Mouse (Mus musculus): ENCODE results near the gene Mettl15. TPM values are rescaled to one million over a fixed set of nuclear protein-coding genes. Genes with fewer than 3 reads are reported as not detected.

The Mettl15 gene
- polyA plus RNA-seq, 1 experiment from 2014 or later = 11.7 TPM

GRCm38 (mm10) chr2:109144410-109144809 is 136.1 kb downstream of the Mettl15 start:
- WGBS = 97% methylated on average over 2 of the region's 2 CpGs
- no peak overlapping the region for H3K27ac ChIP-seq (ENCODE audit: low read depth, low read length)
- no peak overlapping the region for H3K4me2 ChIP-seq (ENCODE audit: low read depth, low read length)

GRCm38 (mm10) chr2:109140330-109140729 is 140.2 kb downstream of the Mettl15 start:
- Histone ChIP-seq H3K36me3 (ENCODE audit: control insufficient read depth, insufficient read depth, low read length) (no peaks in the 10 kb centered on the region), H3K27ac (ENCODE audit: low read depth, low read length) (no peak overlapping the region), H3K4me2 (ENCODE audit: low read depth, low read length) (no peak overlapping the region), H3K4me1 (ENCODE audit: control insufficient read depth, insufficient read depth, low read length) (no peaks in the 10 kb centered on the region), H3K27me3 (ENCODE audit: control insufficient read depth, insufficient read depth, low read length) (no peaks in the 10 kb centered on the region), H3K4me3 (ENCODE audit: low read depth, low read length) (no peak overlapping the region), H3K9me3 (ENCODE audit: control insufficient read depth, low read length) (no peaks in the 10 kb centered on the region), H3K9ac (replicated peaks; ENCODE audit: low read depth, low read length) (no peak overlapping the region)
- 79% methylated on average over 1 of the region's 1 CpGs for WGBS
- ATAC-seq (ENCODE audit: low read depth) = no peak

More at GRCm38 (mm10) chr2:109144410-109144809, 136.1 kb downstream of the Mettl15 start:
- Histone ChIP-seq H3K9ac (replicated peaks; ENCODE audit: low read depth, low read length) (no peak overlapping the region), H3K4me1 (ENCODE audit: control insufficient read depth, insufficient read depth, low read length) (no peaks in the 10 kb centered on the region), H3K9me3 (ENCODE audit: control insufficient read depth, low read length) (no peaks in the 10 kb centered on the region), H3K4me3 (ENCODE audit: low read depth, low read length) (no peak overlapping the region), H3K36me3 (ENCODE audit: control insufficient read depth, insufficient read depth, low read length) (no peaks in the 10 kb centered on the region), H3K27me3 (ENCODE audit: control insufficient read depth, insufficient read depth, low read length) (no peaks in the 10 kb centered on the region)
- no peak for ATAC-seq (ENCODE audit: low read depth)

- Histone ChIP-seq H3K4me3 (ENCODE audit: low read depth, low read length) (no peak overlapping the region), H3K4me2 (ENCODE audit: low read depth, low read length) (no peak overlapping the region), H3K27ac (ENCODE audit: low read depth, low read length) (no peak overlapping the region), H3K27me3 (ENCODE audit: control insufficient read depth, insufficient read depth, low read length) (no peaks in the 10 kb centered on the region), H3K9ac (replicated peaks; ENCODE audit: low read depth, low read length) (no peak overlapping the region), H3K36me3 (ENCODE audit: control insufficient read depth, insufficient read depth, low read length) (no peaks in the 10 kb centered on the region), H3K4me1 (ENCODE audit: control insufficient read depth, insufficient read depth, low read length) (no peaks in the 10 kb centered on the region), H3K9me3 (ENCODE audit: control insufficient read depth, low read length) (no peaks in the 10 kb centered on the region)
- WGBS = 89% methylated on average over 6 of the region's 6 CpGs
- ATAC-seq (ENCODE audit: low read depth) = no peak
Observed at GRCm38 (mm10) chr2:109137276-109137675, 143.3 kb downstream of the Mettl15 start.

- Histone ChIP-seq H3K36me3 (ENCODE audit: control insufficient read depth, insufficient read depth, low read length) (no peaks in the 10 kb centered on the region), H3K9me3 (ENCODE audit: control insufficient read depth, low read length) (no peaks in the 10 kb centered on the region), H3K4me1 (ENCODE audit: control insufficient read depth, insufficient read depth, low read length) (no peaks in the 10 kb centered on the region), H3K27me3 (ENCODE audit: control insufficient read depth, insufficient read depth, low read length) (no peaks in the 10 kb centered on the region), H3K4me3 (ENCODE audit: low read depth, low read length) (no peak overlapping the region), H3K9ac (replicated peaks; ENCODE audit: low read depth, low read length) (no peak overlapping the region), H3K27ac (ENCODE audit: low read depth, low read length) (no peak overlapping the region), H3K4me2 (ENCODE audit: low read depth, low read length) (no peak overlapping the region)
- WGBS = 84% methylated on average over 3 of the region's 3 CpGs
- no peak for ATAC-seq (ENCODE audit: low read depth)
Observed at GRCm38 (mm10) chr2:109130718-109131117, 149.8 kb downstream of the Mettl15 start.

- Histone ChIP-seq H3K4me1 (ENCODE audit: control insufficient read depth, insufficient read depth, low read length) (no peaks in the 10 kb centered on the region), H3K4me3 (ENCODE audit: low read depth, low read length) (no peak overlapping the region), H3K9me3 (ENCODE audit: control insufficient read depth, low read length) (no peaks in the 10 kb centered on the region), H3K27ac (ENCODE audit: low read depth, low read length) (no peak overlapping the region), H3K27me3 (ENCODE audit: control insufficient read depth, insufficient read depth, low read length) (no peaks in the 10 kb centered on the region), H3K4me2 (ENCODE audit: low read depth, low read length) (no peak overlapping the region), H3K9ac (replicated peaks; ENCODE audit: low read depth, low read length) (no peak overlapping the region), H3K36me3 (ENCODE audit: control insufficient read depth, insufficient read depth, low read length) (no peaks in the 10 kb centered on the region)
- ATAC-seq (ENCODE audit: low read depth) = no peak
- WGBS = 82% methylated on average over 3 of the region's 3 CpGs
Observed at GRCm38 (mm10) chr2:109129921-109130320, 150.6 kb downstream of the Mettl15 start.

- Histone ChIP-seq H3K9me3 (ENCODE audit: control insufficient read depth, low read length) (no peaks in the 10 kb centered on the region), H3K36me3 (ENCODE audit: control insufficient read depth, insufficient read depth, low read length) (no peaks in the 10 kb centered on the region), H3K4me2 (ENCODE audit: low read depth, low read length) (no peak overlapping the region), H3K9ac (replicated peaks; ENCODE audit: low read depth, low read length) (no peak overlapping the region), H3K4me1 (ENCODE audit: control insufficient read depth, insufficient read depth, low read length) (no peaks in the 10 kb centered on the region), H3K4me3 (ENCODE audit: low read depth, low read length) (no peak overlapping the region), H3K27ac (ENCODE audit: low read depth, low read length) (no peak overlapping the region), H3K27me3 (ENCODE audit: control insufficient read depth, insufficient read depth, low read length) (no peaks in the 10 kb centered on the region)
- WGBS = 59% methylated on average over 3 of the region's 3 CpGs
- ATAC-seq (ENCODE audit: low read depth) = peak; percentile 54
Observed at GRCm38 (mm10) chr2:109105773-109106484, 174.6 kb downstream of the Mettl15 start.

- WGBS = 73% methylated on average over 2 of the region's 2 CpGs
Observed at GRCm38 (mm10) chr2:109049686-109050085, 230.9 kb downstream of the Mettl15 start.

More at GRCm38 (mm10) chr2:109049686-109050085, 230.9 kb downstream of the Mettl15 start:
- H3K4me2 ChIP-seq (ENCODE audit: low read depth, low read length) = no peak overlapping the region
- H3K27ac ChIP-seq (ENCODE audit: low read depth, low read length) = no peak overlapping the region
- H3K4me1 ChIP-seq (ENCODE audit: control insufficient read depth, insufficient read depth, low read length) = no peaks in the 10 kb centered on the region
- no peak overlapping the region for H3K4me3 ChIP-seq (ENCODE audit: low read depth, low read length)
- H3K9ac ChIP-seq (replicated peaks; ENCODE audit: low read depth, low read length) = no peak overlapping the region
- ATAC-seq (ENCODE audit: low read depth) = no peak
- no peaks in the 10 kb centered on the region for H3K9me3 ChIP-seq (ENCODE audit: control insufficient read depth, low read length)
- H3K27me3 ChIP-seq (ENCODE audit: control insufficient read depth, insufficient read depth, low read length) = no peaks in the 10 kb centered on the region
- H3K36me3 ChIP-seq (ENCODE audit: control insufficient read depth, insufficient read depth, low read length) = no peaks in the 10 kb centered on the region

Small RNAs within 50 kb of the gene (microRNA-seq; reads per million reads assigned to microRNA genes)
- not detected for gene Gm24115

Other genes with a start within 250 kb of the Mettl15 start
- gene Kif18a, start within 50 bp of the Mettl15 start, polyA plus RNA-seq (2014; fragmentation: Nextera tagmentation; extraction: Ambion mirVana) = 3.4 and 3.7 TPM in 2 replicates

Measured in neural tube, embryonic 14.5 days (tissue).